Mouse (Mus musculus) bone marrow, adult 2 months (tissue): ENCODE data around the gene Cercam.

Experiments used
- CTCF ChIP-seq: fragments of 200-500 bp; IDR thresholded peaks from 2 replicates; pipeline ENCODE4 v1.5.1; 2011; ENCODE audit warnings: low read length, control low read depth; ENCODE audit not compliant: control insufficient read depth, insufficient read depth
- POLR2A ChIP-seq: fragments of 200-500 bp; IDR thresholded peaks from 2 replicates; pipeline ENCODE4 v1.6.1; 2011; ENCODE audit warnings: low read depth, mild to moderate bottlenecking, control low read depth, low read length, borderline replicate concordance; ENCODE audit not compliant: control insufficient read depth

DNA sequence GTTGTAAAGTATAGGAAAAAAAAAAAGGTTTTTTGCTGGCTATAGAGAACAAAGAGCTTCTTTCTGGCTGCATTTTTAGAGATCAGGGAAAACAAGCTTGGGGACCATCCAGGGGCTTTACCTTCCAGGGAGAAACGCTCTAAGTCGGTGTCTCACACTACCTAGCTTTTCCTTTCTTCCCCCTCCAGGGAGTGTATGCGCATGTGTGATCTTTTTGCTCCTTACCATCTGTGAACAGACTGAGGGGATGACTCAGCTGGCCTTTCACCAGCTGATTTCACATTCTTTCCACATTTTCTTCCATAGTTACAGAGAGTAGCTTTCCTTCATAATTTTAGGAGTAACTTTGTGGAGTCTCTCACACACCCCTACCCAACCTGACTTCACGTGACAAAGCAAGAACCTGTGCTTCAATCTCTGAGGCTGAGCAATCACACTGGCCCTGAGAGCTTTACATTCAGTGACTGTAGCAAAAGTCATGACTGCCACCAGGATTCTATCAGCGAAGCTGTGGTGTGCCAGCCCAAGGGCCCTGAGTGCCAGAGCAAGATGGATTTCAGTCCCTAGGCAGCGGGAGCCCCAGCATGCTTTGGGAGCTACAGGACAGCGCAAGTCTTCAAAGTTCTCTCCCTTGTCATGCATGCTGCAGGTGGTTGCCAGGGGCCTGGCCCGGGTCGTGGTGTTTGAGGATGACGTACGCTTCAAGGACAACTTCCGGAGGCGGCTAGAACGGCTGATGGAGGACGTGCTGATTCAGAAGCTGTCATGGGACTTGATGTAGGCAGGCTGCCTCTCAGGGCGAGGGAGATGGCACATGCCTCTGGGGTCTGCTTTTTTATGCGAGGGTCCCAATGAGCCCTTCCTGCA is 11.2 kb downstream of the Cercam start:
- TF ChIP-seq POLR2A (no peak), CTCF (no peak)
